Comparison of ENCODE assay signal across 22 mouse cellular contexts in the genomic region with DNA sequence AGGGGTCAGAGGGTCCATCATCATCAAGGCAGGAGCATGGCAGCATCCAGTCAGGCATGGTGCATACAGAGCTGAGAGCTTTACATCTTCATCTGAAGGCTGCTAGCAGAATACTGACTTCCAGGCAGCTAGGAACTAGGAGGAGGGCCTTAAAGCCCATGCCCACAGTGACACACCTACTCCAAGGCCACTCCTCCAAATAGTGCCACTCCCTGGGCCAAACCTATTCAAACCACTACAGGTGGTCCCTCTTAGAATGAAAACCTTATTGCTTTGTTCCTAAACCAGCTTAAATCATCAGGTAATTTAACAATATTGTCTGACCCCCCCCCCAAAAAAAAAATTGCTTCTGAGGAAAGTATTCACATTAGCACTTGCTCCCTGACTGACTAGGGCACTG.
DNase-seq lines count a peak whose midpoint lies in the region; ATAC-seq lines count a peak whose summit lies in the region.
"Had no signal": no experiment of that assay in that cellular context is flagged by ENCODE, and none has a peak within 500 bp of the region (broad histone marks: within the 10 kb centered on the region; RNA-seq: fewer than 3 reads in every experiment).

No protein-coding gene starts in this region.

- H3K27me3 ChIP-seq in forebrain, embryonic 13.5 days, result no peaks in the 10 kb centered on the region
- H3K27me3 ChIP-seq in forebrain, embryonic 12.5 days, result no peaks in the 10 kb centered on the region
- H3K27me3 ChIP-seq in forebrain, embryonic 16.5 days (replicated peaks; ENCODE audit: control insufficient read depth, insufficient read depth, low read length), result no peaks in the 10 kb centered on the region
- H3K27me3 ChIP-seq in forebrain, embryonic 15.5 days, result no peaks in the 10 kb centered on the region
- H3K27me3 ChIP-seq in intestine, embryonic 16.5 days (replicated peaks; ENCODE audit: control insufficient read depth, insufficient read depth, low read length), result no peaks in the 10 kb centered on the region
- H3K27me3 ChIP-seq: embryonic facial prominence, embryonic 12.5 days had no signal

- no peaks in the 10 kb centered on the region for H3K36me3 ChIP-seq in forebrain, embryonic 13.5 days (ENCODE audit: poor library complexity, severe bottlenecking)
- H3K36me3 ChIP-seq in forebrain, embryonic 12.5 days (replicated peaks), result no peaks in the 10 kb centered on the region
- H3K36me3 ChIP-seq in forebrain, embryonic 16.5 days (ENCODE audit: control insufficient read depth, insufficient read depth), result no peaks in the 10 kb centered on the region
- H3K36me3 ChIP-seq in forebrain, embryonic 15.5 days, result no peaks in the 10 kb centered on the region
- H3K36me3 ChIP-seq in intestine, embryonic 16.5 days (ENCODE audit: control insufficient read depth, insufficient read depth, low read length), result no peaks in the 10 kb centered on the region
- H3K36me3 ChIP-seq: embryonic facial prominence, embryonic 10.5 days; embryonic facial prominence, embryonic 12.5 days; G1E had no signal

- no peak overlapping the region for H3K9ac ChIP-seq in forebrain, embryonic 13.5 days
- no peak overlapping the region for H3K9ac ChIP-seq in forebrain, embryonic 12.5 days
- H3K9ac ChIP-seq in forebrain, embryonic 16.5 days (replicated peaks; ENCODE audit: low read depth, low read length), result no peak overlapping the region
- no peak overlapping the region for H3K9ac ChIP-seq in forebrain, embryonic 15.5 days (replicated peaks)
- no peak overlapping the region for H3K9ac ChIP-seq in intestine, embryonic 16.5 days (ENCODE audit: low read depth, low read length)
- H3K9ac ChIP-seq: embryonic facial prominence, embryonic 12.5 days; forebrain, postnatal 0 days had no signal

- H3K4me1 ChIP-seq in forebrain, embryonic 13.5 days, result peaks cover 15% of the 10 kb centered on the region
- peaks cover 6% of the 10 kb centered on the region; the same call in 1 of the 2 replicates for H3K4me1 ChIP-seq in forebrain, embryonic 12.5 days
- H3K4me1 ChIP-seq in forebrain, embryonic 16.5 days (replicated peaks; ENCODE audit: control insufficient read depth, insufficient read depth, low read length), result peaks cover 4% of the 10 kb centered on the region; the same call in 1 of the 2 replicates
- peaks cover 11% of the 10 kb centered on the region for H3K4me1 ChIP-seq in forebrain, embryonic 15.5 days
- no peaks in the 10 kb centered on the region for H3K4me1 ChIP-seq in intestine, embryonic 16.5 days (ENCODE audit: control insufficient read depth, insufficient read depth, low read length)
- H3K4me1 ChIP-seq: embryonic facial prominence, embryonic 10.5 days; embryonic facial prominence, embryonic 12.5 days had no signal

- ATAC-seq in forebrain, embryonic 13.5 days, result peak; percentile 33; the same call in 1 of the 2 replicates
- ATAC-seq in forebrain, embryonic 12.5 days (ENCODE audit: low FRiP score), result no peak
- ATAC-seq in forebrain, embryonic 16.5 days, result peak; percentile 40; the same call in 1 of the 2 replicates
- ATAC-seq in forebrain, embryonic 15.5 days (replicated peaks), result no peak; the same call in 1 of the 2 replicates
- no peak for ATAC-seq in intestine, embryonic 16.5 days
- ATAC-seq: activated CD4-positive, CD25-positive, alpha-beta regulatory T cell, adult 4 months; CD4-positive, CD25-positive, alpha-beta regulatory T cell, adult 4 months; forebrain, postnatal 0 days; Patski had no signal

- DNase-seq in R1 (ENCODE audit: low read depth, low spot score), result peak; percentile 26
- DNase-seq: adrenal gland, adult 8-10 months; adrenal gland, postnatal 14 days; adrenal gland, postnatal 36 days; B cell, adult 2 months; cerebellum, adult 11-12 months; cerebellum, adult 2 months; cerebellum, adult 9-10 months; cerebellum, postnatal 10 days; cerebellum, postnatal 25 days; forebrain, postnatal 0 days had no signal

- peaks cover 12% of the 10 kb centered on the region; the same call in 1 of the 2 replicates for H3K9me3 ChIP-seq in forebrain, embryonic 13.5 days (replicated peaks)
- peaks cover 6% of the 10 kb centered on the region; the same call in 1 of the 2 replicates for H3K9me3 ChIP-seq in forebrain, embryonic 12.5 days
- peaks cover 5% of the 10 kb centered on the region; the same call in 1 of the 2 replicates for H3K9me3 ChIP-seq in forebrain, embryonic 16.5 days (ENCODE audit: control insufficient read depth, low read length)
- no peaks in the 10 kb centered on the region for H3K9me3 ChIP-seq in forebrain, embryonic 15.5 days
- H3K9me3 ChIP-seq in intestine, embryonic 16.5 days (ENCODE audit: control insufficient read depth, low read length), result no peaks in the 10 kb centered on the region

- no peak overlapping the region for H3K4me3 ChIP-seq in forebrain, embryonic 13.5 days
- no peak overlapping the region for H3K4me3 ChIP-seq in forebrain, embryonic 12.5 days (replicated peaks)
- no peak overlapping the region for H3K4me3 ChIP-seq in forebrain, embryonic 16.5 days (replicated peaks; ENCODE audit: low read length)
- H3K4me3 ChIP-seq in forebrain, embryonic 15.5 days, result no peak overlapping the region
- H3K4me3 ChIP-seq in intestine, embryonic 16.5 days (ENCODE audit: low read length), result no peak overlapping the region
- H3K4me3 ChIP-seq: embryonic facial prominence, embryonic 10.5 days; embryonic facial prominence, embryonic 12.5 days had no signal

- no peak overlapping the region for H3K4me2 ChIP-seq in forebrain, embryonic 13.5 days
- H3K4me2 ChIP-seq in forebrain, embryonic 12.5 days, result no peak overlapping the region
- H3K4me2 ChIP-seq in forebrain, embryonic 16.5 days (ENCODE audit: low read length), result no peak overlapping the region
- H3K4me2 ChIP-seq in forebrain, embryonic 15.5 days (replicated peaks), result no peak overlapping the region
- H3K4me2 ChIP-seq in intestine, embryonic 16.5 days (ENCODE audit: low read depth, low read length), result no peak overlapping the region
- H3K4me2 ChIP-seq: embryonic facial prominence, embryonic 12.5 days had no signal

- H3K27ac ChIP-seq in forebrain, embryonic 13.5 days, result no peak overlapping the region
- no peak overlapping the region for H3K27ac ChIP-seq in forebrain, embryonic 12.5 days
- H3K27ac ChIP-seq in forebrain, embryonic 16.5 days (ENCODE audit: low read length), result no peak overlapping the region
- H3K27ac ChIP-seq in forebrain, embryonic 15.5 days (replicated peaks), result no peak overlapping the region
- no peak overlapping the region for H3K27ac ChIP-seq in intestine, embryonic 16.5 days (ENCODE audit: low read length)
- H3K27ac ChIP-seq: embryonic facial prominence, embryonic 10.5 days; embryonic facial prominence, embryonic 12.5 days had no signal

Comparison
In these comparisons a context has a peak if more than half of its experiments do, and no peak if none do; other contexts are left out.
1. ATAC-seq: peak in forebrain, embryonic 13.5 days (single experiment) and forebrain, embryonic 16.5 days (single experiment); none in forebrain, embryonic 12.5 days (single experiment), forebrain, embryonic 15.5 days (single experiment) and intestine, embryonic 16.5 days (single experiment).